Mouse (Mus musculus) macrophage (primary cell): ENCODE results near the gene Otx2. TPM values are rescaled to one million over a fixed set of nuclear protein-coding genes. Genes with fewer than 3 reads are reported as not detected.

Experiments
- H3K27ac ChIP-seq: fragments of 350-480 bp; formaldehyde crosslinking; 2 replicates; pipeline ENCODE4 v1.9.0; 2021
- H3K36me3 ChIP-seq: fragments of 350-480 bp; formaldehyde crosslinking; 2 replicates; pipeline ENCODE4 v1.9.0; 2021; ENCODE audit errors: inconsistent target
- H3K4me3 ChIP-seq: fragments of 350-480 bp; formaldehyde crosslinking; 2 replicates; pipeline ENCODE4 v1.9.0; 2021; ENCODE audit errors: inconsistent target
- H3K79me2 ChIP-seq: fragments of 350-480 bp; formaldehyde crosslinking; 2 replicates; pipeline ENCODE4 v1.9.0; 2021; ENCODE audit errors: inconsistent target
- WGBS: methylation state at CpG from one replicate; pipeline ENCODE4 v1.1.7; 2026; ENCODE audit warnings: inconsistent platforms; ENCODE audit not compliant: missing documents; 5-methylcytosine and 5-hydroxymethylcytosine counted together
- polyA plus RNA-seq: library from polyadenylated mRNA; stranded (reverse); fragments of 250-400 nt; gene quantifications from 3 replicates; pipeline ENCODE4 v1.2.4, GENCODE M21; 2018; ENCODE audit warnings: inconsistent platforms

Otx2 gene
- polyA plus RNA-seq, 1 experiment from 2014 or later: not detected

DNA sequence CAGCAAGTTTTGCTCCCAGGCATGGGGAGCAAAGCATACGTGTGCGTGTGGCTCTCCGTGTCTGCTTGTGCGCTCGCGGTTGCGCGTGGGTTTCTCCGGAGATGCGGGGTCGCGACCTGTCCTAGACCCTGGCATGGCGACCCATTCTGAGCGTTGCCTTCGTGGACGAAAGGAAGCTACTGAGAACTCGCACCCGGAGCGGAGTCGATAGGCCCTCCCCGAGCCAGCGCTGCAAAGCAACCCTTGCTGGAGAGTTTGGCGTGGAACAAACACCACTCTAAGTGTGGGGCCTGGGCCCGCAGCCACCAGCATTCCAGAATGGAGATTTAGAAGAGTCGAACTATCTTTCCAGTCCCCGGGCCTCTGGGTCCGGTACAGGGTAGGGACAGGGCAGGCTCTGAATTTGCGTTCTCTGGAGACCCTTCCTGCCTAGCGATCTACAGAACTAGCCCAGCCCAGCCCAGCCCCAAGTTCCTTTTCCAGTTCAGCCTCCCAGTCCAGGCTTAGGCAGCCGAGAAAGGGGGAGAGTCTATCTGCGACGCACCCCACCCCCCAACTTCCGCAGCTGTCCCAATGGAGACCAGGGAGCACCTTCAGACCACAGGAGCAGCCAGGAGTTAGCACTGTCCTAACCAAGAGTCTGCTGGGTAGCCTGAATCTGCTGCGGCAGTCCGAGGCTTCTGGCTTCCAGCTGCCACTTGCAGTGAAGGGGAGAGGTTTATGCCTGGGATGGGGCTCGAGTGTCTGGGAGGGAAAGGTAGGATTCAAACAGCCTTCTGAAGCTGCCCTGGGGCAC, 615 bp upstream of the Otx2 start:
- WGBS: 7% methylated on average over 35 of the region's 36 CpGs
- Histone ChIP-seq H3K4me3 (no peak overlapping the region), H3K27ac (no peak overlapping the region), H3K36me3 (no peaks in the 10 kb centered on the region), H3K79me2 (no peaks in the 10 kb centered on the region)

DNA sequence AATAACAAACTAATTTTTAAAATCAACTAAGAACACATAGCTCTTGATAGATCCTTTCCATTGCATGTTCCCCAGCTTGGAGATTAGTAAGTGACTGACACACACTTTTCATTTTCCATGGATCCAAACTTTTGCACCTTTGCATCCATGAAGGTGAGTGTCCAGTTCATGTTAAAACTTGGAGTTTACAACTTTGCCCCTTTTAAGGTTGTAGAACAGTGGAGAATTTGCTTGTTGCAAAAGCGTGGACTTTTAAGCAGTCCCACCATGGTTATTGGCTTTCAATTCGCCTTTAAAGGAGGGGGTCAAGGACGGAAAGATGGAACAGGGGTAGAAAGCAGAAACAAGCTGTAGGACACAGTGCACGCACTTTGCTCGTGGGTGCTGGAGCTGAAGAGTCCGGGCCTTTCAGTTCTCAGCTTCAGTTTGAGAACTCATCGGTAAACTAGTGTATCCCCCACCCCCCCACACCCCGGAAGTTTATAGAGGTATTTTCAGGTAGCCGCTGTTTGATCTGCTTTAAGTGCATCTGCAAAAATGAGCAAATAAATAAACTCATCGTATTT, 925 bp downstream of the Otx2 start:
- 22% methylated on average over 10 of the region's 10 CpGs for WGBS
- no peak overlapping the region for H3K4me3 ChIP-seq
- H3K36me3 ChIP-seq: no peaks in the 10 kb centered on the region
- no peaks in the 10 kb centered on the region for H3K79me2 ChIP-seq
- no peak overlapping the region for H3K27ac ChIP-seq

DNA sequence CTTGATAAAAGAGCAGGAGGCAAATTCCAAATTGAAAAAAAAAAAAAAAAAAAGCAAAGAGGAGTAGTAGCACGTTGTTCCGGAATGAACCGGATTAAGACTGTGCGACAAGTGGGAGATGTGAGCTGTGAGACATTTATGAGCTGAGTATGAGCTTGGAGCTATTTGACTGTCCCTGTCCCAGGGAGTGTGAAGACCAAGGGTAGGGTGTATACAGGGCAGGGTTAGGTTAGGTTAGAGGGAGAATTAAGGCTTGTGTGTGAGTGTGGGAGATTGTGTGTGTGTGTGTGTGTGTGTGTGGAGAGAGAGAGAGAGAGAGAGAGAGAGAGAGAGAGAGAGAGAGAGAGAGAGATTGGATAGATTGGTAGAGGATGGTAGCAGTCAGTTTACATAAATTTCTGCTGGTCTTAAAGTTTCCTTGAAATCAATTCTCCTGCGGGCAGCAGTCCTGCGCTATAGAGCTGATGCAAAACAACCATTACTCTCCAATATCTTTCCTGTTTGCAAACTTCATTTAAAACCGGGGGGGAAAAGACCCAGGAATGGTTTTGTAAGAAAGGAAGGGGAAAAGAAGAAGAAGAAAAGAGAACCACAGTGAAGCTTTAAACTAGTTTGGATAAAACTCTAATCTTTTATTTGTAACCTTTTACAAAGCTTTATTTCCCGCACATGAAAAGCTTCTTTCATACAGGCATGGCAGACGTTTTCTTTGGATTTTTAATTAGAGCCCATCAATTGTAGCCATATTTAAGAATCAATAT, 2.0 kb downstream of the Otx2 start:
- Histone ChIP-seq H3K27ac (no peak overlapping the region), H3K4me3 (no peak overlapping the region)
- 32% methylated on average over 9 of the region's 9 CpGs for WGBS

DNA sequence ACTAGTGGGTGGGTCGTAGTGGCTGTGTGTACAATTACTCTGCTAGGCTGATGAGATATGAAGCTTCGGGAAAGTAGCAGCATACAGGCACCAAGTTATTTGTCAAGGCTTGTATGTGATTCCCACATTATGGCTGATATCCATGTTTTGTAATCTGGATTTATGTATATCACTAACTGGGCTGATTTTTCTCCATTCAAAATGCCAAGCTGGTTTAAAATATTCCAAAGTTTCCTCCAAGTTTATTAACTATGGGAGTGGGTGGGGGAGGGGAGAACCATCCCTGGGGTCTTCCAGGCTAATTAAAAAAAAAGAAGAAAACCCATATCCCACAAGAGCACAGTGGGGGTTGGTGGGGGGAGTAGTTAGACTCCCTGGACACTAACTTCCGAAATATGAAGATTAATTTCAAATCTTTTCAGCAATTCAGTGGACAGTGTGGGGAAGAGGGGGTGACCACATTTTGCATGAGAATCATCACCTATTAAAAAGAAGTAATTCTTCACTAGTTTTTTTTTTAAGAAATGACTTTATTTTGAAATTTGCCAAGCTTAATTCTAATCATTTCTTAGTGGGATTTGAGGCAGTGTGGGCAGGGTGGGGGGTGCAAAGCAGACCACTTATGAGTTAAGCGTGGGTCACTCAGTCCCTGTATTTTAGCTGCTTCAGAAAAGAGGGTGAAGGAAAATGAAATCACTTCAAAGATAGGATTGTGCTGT, 2.7 kb downstream of the Otx2 start:
- Histone ChIP-seq H3K27ac (no peak overlapping the region), H3K79me2 (no peaks in the 10 kb centered on the region), H3K4me3 (no peak overlapping the region), H3K36me3 (no peaks in the 10 kb centered on the region)
- WGBS: 34% methylated on average over 4 of the region's 4 CpGs

More for the DNA sequence above, 2.0 kb downstream of the Otx2 start:
- no peaks in the 10 kb centered on the region for H3K79me2 ChIP-seq
- H3K36me3 ChIP-seq: no peaks in the 10 kb centered on the region

DNA sequence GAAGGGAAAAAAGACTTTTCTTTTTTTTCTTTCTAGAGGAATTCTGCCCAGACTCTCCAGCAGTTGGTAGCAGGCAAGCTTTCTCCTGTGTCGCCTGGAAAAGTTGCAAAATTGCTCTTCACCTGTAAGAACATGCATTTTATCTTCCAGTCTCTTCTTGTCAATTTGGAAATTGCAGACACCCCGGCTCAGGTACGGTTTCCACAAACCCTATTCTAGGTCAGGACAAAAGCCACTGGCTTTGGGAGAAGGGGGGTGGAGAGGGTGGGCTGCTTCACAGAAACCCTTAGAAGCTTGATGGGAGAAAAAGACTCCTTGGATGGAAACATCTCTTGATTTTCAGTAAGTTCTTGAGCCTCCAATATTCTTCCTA, 3.4 kb downstream of the Otx2 start:
- Histone ChIP-seq H3K27ac (no peak overlapping the region), H3K4me3 (no peak overlapping the region)
- 12% methylated on average over 3 of the region's 3 CpGs for WGBS

DNA sequence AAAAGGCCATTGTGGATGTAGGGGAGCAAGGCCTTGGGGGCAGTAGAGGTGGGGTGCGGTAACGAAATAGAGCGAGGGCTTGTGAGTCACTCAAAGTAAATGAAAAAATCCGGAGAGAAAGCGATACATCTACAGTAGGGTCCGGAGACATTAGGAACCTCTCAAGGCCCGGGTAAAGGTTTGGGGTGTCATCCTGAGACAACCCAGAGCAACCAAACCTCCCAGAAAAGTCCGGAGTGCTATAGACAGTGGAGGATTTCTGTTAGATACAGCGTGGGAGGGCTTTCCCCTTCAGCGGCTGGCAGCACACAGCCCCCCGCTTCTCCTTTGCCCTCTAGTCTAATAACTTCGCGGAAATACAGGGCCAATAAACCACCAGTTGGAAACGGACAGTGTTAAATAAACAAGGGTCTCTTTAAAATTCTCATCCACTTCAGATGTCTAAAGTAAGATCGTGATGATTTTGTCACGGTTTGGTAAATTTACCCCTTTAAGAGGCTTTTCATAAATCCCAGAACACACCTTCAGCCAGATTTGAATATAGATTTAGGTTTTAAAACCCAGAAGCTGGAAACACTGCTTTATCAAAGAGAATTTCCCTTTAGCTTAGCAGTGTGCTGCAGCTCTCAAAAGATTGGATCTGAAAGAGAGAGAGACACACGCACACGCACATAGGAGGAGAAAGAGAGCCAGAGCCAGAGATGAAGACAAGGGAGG, 3.9 kb downstream of the Otx2 start:
- Histone ChIP-seq H3K27ac (no peak overlapping the region), H3K79me2 (no peaks in the 10 kb centered on the region), H3K4me3 (no peak overlapping the region), H3K36me3 (no peaks in the 10 kb centered on the region)
- 7% methylated on average over 18 of the region's 18 CpGs for WGBS

More for the DNA sequence above, 3.4 kb downstream of the Otx2 start:
- H3K79me2 ChIP-seq: no peaks in the 10 kb centered on the region
- no peaks in the 10 kb centered on the region for H3K36me3 ChIP-seq

DNA sequence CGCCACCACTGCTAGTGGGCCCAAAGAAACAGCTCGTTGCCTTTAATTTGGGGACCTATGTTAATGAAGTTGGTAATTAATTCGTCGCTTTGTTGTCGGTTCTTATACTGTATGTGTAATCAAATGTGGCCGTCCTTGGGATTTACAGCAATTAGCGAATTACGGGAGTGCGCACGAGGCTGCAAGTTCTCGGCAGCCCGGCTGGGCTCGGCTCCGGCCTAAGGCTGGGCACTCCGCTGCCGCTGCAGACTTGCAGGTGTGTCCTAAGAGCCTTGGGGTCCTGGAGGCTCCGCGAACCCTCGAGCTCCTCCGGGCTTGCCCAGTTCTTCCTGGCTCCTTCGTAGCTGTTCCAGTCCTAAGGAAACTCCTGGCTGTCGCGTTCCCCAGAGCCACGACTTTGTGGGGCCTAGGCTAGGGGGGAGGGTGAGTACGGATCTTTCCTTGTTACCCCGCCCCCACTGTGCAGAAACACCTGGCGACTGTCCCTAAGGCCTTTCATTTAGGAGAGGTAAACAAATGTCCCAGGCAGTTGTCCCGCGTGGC, 4.8 kb downstream of the Otx2 start:
- 4% methylated on average over 26 of the region's 29 CpGs for WGBS
- no peaks in the 10 kb centered on the region for H3K36me3 ChIP-seq
- no peak overlapping the region for H3K4me3 ChIP-seq

DNA sequence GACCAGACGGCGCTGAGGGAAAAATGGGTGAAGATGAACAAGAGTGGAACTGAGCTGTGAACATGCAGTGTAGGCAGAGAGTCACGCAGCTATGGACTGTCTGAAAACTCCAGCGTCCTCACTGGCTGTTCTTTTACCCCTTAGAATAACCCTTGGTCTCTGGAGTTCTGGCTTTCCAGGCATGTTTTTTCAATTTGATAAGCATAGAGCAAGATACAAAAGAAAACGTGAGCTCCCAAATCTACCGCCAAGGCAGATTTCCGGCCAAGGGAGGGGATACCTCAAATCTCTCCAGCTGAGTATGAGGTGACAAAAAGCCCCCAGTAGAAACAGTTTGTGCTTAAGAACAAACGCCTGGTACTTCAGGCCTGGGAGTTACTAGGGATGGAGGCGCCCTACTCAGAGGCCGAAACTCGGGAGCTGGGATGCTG, 5.6 kb downstream of the Otx2 start:
- WGBS: 11% methylated on average over 11 of the region's 11 CpGs
- H3K79me2 ChIP-seq: no peaks in the 10 kb centered on the region
- H3K27ac ChIP-seq: no peak overlapping the region
- no peak overlapping the region for H3K4me3 ChIP-seq
- no peaks in the 10 kb centered on the region for H3K36me3 ChIP-seq

More for the DNA sequence above, 4.8 kb downstream of the Otx2 start:
- Histone ChIP-seq H3K27ac (no peak overlapping the region), H3K79me2 (no peaks in the 10 kb centered on the region)

DNA sequence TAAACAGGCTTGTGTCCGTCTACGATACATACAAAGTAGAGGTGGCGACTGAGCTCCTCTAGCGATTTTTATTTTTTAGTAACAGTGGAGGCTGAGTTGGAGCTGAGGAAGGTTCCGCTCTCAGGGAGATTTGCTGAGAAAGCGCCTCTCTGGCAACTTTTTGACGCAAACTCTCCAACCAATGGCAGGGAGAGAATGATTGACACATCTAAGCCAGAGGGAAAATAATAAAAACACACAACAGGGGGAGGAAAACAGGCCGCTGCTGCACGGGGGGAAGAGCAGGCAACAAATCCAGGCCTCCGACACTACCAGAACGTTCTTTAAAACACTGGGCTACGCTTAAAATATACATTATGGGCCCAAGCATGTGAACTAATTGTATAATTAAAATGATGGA, 6.2 kb downstream of the Otx2 start:
- Histone ChIP-seq H3K36me3 (no peaks in the 10 kb centered on the region), H3K27ac (no peak overlapping the region), H3K79me2 (no peaks in the 10 kb centered on the region), H3K4me3 (no peak overlapping the region)
- 13% methylated on average over 12 of the region's 12 CpGs for WGBS

DNA sequence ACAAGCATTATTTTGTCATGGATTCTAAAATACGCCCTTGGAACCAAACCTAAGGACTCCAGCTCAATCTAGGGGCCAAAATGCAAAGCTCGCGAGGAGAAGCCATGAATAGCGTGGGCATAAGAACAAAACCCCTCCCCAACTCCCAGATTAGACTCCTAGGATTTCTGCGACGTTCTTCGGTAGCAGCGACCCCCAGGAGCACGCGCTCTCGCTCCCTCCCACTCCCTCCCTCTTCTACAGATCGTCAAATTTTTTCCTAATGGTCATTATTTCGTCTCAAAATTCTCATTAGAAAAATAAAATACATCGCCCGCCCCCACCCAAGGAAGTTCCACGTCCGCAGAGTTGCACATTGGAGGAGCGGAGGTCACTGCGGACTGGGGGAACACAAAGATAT, 6.8 kb downstream of the Otx2 start:
- no peak overlapping the region for H3K27ac ChIP-seq
- no peaks in the 10 kb centered on the region for H3K79me2 ChIP-seq
- 10% methylated on average over 16 of the region's 19 CpGs for WGBS
- H3K4me3 ChIP-seq: no peak overlapping the region
- H3K36me3 ChIP-seq: no peaks in the 10 kb centered on the region

DNA sequence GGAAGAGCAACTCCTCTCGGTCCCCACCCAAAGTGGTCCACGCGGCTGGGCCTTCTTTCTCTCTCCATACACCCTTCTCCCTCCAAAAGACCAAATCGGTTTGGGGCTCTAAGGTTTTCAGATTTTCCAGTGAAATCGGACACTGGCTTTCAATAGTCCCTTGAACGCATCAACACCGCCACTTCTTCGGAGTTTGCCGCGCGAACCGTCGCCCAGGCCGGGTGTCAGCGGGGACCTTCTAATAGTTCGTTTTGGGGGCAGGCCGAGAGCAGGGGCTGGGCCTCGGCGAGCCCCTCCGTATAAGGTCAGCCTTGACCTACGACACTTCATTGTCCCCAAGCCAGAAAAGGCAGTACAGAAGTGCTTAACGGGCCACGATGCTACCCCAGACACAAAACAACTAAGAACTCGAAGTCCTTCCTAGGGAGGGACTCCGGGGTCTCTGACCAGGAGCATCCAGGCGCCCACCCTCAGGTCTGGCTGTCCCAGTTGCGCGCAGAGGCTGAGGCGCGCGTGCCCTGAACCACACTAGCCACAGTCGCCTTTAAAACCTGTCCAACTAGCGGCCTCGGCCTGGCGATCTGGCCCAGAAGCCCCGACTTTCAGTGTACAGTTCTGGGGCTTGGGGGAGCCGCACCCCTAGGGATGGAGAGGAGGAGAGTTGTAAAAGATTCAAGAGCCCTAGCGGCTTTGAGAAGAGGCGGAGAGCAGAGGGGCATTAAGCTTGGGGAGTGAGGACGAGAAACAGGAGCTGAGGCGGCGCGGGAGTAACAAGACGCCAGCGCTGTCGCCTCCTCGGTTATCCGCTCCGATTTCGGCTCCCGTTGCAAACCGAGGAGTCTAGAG, 7.6 kb downstream of the Otx2 start:
- WGBS: 5% methylated on average over 52 of the region's 52 CpGs
- H3K36me3 ChIP-seq: no peaks in the 10 kb centered on the region
- no peak overlapping the region for H3K27ac ChIP-seq
- no peak overlapping the region for H3K4me3 ChIP-seq
- H3K79me2 ChIP-seq: no peaks in the 10 kb centered on the region

DNA sequence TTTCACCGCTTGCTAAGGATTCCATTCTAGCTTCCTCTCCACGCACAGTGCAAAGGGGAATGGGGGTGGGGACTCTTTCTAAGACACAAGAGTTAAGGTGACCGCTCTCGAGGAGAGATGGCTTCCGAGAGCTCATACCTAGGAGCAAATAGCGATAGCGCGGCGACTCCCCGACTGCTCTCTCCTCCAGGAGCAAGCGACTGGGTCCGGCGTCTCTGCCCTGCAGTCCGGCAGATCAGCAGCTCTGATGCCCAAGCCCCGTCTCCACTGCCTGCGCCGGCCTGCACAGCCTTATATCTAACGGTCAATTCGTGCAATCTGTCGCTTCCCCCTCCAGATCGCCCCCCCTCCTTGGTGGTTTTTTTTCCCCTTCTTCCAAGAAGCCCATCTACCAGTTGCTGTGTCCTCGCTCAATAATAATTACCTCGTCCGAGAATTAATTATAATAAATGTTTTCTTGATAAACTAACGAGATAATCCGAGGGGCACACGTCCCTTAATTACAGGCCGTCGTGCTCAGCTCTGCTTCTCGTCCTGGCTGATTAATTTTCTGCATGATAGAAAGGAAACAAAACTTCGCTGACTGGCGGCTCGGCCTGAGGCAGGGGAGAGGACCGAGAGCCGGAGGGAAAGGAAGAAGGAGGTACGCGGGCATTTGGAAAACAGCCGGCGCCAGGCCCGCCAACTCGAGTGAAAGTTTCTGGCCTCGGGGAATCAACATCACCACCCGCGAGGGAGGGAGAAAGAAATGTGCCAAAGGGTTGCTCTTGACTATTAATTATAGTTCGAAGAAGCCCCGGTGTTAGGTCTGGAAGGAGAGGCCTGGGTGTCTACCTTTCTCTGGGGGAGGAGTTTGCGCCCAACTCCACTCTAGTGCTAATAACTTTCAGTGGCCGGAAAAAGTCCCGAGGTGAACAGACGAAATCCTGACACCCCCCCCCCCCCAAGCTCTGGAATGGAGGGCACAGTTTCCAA, 8.5 kb downstream of the Otx2 start:
- Histone ChIP-seq H3K27ac (no peak overlapping the region), H3K4me3 (no peak overlapping the region)
- WGBS: 4% methylated on average over 49 of the region's 50 CpGs

More for the DNA sequence above, 8.5 kb downstream of the Otx2 start:
- no peaks in the 10 kb centered on the region for H3K79me2 ChIP-seq
- no peaks in the 10 kb centered on the region for H3K36me3 ChIP-seq
